Comparison of ENCODE assay signal across 9 mouse cellular contexts in the genomic region with DNA sequence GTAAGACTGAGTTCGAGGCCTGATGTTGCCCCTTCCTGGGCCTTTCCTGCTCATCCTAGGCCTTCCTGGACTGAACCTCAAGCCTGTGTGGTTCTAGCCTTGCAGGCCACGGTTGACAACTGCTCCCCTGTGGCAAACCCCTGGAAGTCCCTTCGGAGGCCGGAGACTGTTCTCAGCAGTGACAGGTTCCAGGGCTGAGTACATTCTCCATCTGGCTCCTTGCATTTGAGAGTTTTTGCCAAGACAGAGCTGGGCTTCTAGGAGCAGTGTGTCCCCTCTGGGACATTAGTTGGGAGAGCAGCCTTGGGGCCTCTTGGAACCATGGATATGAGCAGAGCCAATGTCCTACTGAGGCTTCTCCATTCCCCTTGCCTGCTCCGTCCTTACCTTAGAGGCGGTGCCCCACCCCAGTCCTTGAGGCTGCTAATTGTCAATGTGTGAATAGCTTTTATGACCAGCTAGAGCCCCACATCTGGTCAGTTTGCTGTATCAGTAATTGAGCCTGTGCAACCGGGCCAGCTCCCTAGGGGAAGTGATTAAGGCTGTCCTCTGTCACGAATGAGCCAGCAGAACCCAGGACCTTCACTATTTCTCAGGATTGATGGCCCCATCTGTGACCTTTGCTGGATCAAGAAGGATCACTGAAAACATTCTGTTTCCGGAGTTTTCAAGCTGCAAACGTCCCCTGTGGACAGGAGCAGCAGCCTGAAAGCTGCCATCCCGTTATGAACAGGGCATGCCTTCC.
DNase-seq lines count a peak whose midpoint lies in the region; ATAC-seq and TF ChIP-seq lines count a peak whose summit lies in the region.
"Had no signal": no experiment of that assay in that cellular context is flagged by ENCODE, and none has a peak within 500 bp of the region (broad histone marks: within the 10 kb centered on the region; RNA-seq: fewer than 3 reads in every experiment).

No protein-coding gene starts in this region.

- peak overlapping the region; percentile 57 for H3K27ac ChIP-seq in midbrain, embryonic 11.5 days (ENCODE audit: low read depth, low read length)
- H3K27ac ChIP-seq in midbrain, postnatal 0 days (ENCODE audit: low read depth, low read length), result no peak overlapping the region
- H3K27ac ChIP-seq in intestine, postnatal 0 days (ENCODE audit: low read depth, low read length), result peak overlapping the region; percentile 50; the same call in 1 of the 2 replicates
- H3K27ac ChIP-seq: liver, embryonic 15.5 days had no signal

- peak overlapping the region; percentile 6; the same call in 1 of the 2 replicates for H3K4me2 ChIP-seq in midbrain, embryonic 11.5 days
- no peak overlapping the region for H3K4me2 ChIP-seq in midbrain, postnatal 0 days (ENCODE audit: low read depth, low read length, poor library complexity, severe bottlenecking)
- H3K4me2 ChIP-seq in intestine, postnatal 0 days (replicated peaks; ENCODE audit: low read depth), result no peak overlapping the region
- H3K4me2 ChIP-seq: liver, embryonic 15.5 days had no signal

- H3K36me3 ChIP-seq in midbrain, embryonic 11.5 days (ENCODE audit: control insufficient read depth, insufficient read depth, low read length), result no peaks in the 10 kb centered on the region
- no peaks in the 10 kb centered on the region for H3K36me3 ChIP-seq in midbrain, postnatal 0 days (ENCODE audit: insufficient read depth, low read length)
- peaks cover 3% of the 10 kb centered on the region; the same call in 1 of the 2 replicates for H3K36me3 ChIP-seq in intestine, postnatal 0 days (ENCODE audit: control insufficient read depth, insufficient read depth)

- no peak overlapping the region for H3K9ac ChIP-seq in midbrain, embryonic 11.5 days (ENCODE audit: low read length)
- H3K9ac ChIP-seq in midbrain, postnatal 0 days (replicated peaks; ENCODE audit: low read length, poor library complexity, severe bottlenecking), result no peak overlapping the region
- H3K9ac ChIP-seq in intestine, postnatal 0 days (ENCODE audit: low read depth, low read length), result no peak overlapping the region
- H3K9ac ChIP-seq: liver, embryonic 15.5 days had no signal

- H3K9me3 ChIP-seq in midbrain, embryonic 11.5 days (ENCODE audit: control insufficient read depth, low read length), result no peaks in the 10 kb centered on the region
- H3K9me3 ChIP-seq in midbrain, postnatal 0 days (ENCODE audit: low read length), result no peaks in the 10 kb centered on the region
- no peaks in the 10 kb centered on the region for H3K9me3 ChIP-seq in intestine, postnatal 0 days (ENCODE audit: control insufficient read depth)
- H3K9me3 ChIP-seq: liver, embryonic 15.5 days had no signal

- DNase-seq in frontal cortex, postnatal 10 days (ENCODE audit: low spot score in 2 of 2), result no peak
- DNase-seq in midbrain, embryonic 11.5 days (ENCODE audit: low spot score, missing footprints), result no peak
- no peak for DNase-seq in midbrain, postnatal 0 days (ENCODE audit: low spot score)
- no peak for DNase-seq in spleen, postnatal 4 days (ENCODE audit: low spot score in 2 of 2)
- no peak for DNase-seq in liver

- H3K27me3 ChIP-seq in midbrain, embryonic 11.5 days (ENCODE audit: control insufficient read depth, insufficient read depth, low read length), result no peaks in the 10 kb centered on the region; the same call in none of the 2 replicates
- no peaks in the 10 kb centered on the region for H3K27me3 ChIP-seq in midbrain, postnatal 0 days (ENCODE audit: insufficient read depth, low read length)
- no peaks in the 10 kb centered on the region for H3K27me3 ChIP-seq in intestine, postnatal 0 days (replicated peaks; ENCODE audit: control insufficient read depth, insufficient read depth, low read length)
- H3K27me3 ChIP-seq: liver, embryonic 15.5 days had no signal

- TF ChIP-seq CTCF in midbrain, postnatal 0 days (IDR thresholded peaks at IDR 0.05), result no peak
- TF ChIP-seq CTCF in intestine, postnatal 0 days (IDR thresholded peaks at IDR 0.05; ENCODE audit: low read depth), result no peak

- H3K4me3 ChIP-seq in midbrain, embryonic 11.5 days (ENCODE audit: low read depth, low read length), result no peak overlapping the region
- H3K4me3 ChIP-seq in midbrain, postnatal 0 days (ENCODE audit: low read depth, low read length), result no peak overlapping the region
- H3K4me3 ChIP-seq in intestine, postnatal 0 days (ENCODE audit: low read depth, low read length), result no peak overlapping the region
- H3K4me3 ChIP-seq: liver, embryonic 15.5 days had no signal

- 47% methylated on average over 11 of the region's 11 CpGs for WGBS in midbrain, embryonic 11.5 days
- 52% methylated on average over 11 of the region's 11 CpGs for WGBS in midbrain, postnatal 0 days
- 39% methylated on average over 11 of the region's 11 CpGs for WGBS in intestine, postnatal 0 days

- peaks cover 87% of the 10 kb centered on the region for H3K4me1 ChIP-seq in midbrain, embryonic 11.5 days (ENCODE audit: control insufficient read depth, insufficient read depth, low read length)
- H3K4me1 ChIP-seq in midbrain, postnatal 0 days (ENCODE audit: insufficient read depth, low read length), result peaks cover 37% of the 10 kb centered on the region
- peaks cover 6% of the 10 kb centered on the region; the same call in 1 of the 2 replicates for H3K4me1 ChIP-seq in intestine, postnatal 0 days (replicated peaks; ENCODE audit: control insufficient read depth, insufficient read depth, low read length)

- 0 out of 2 replicates have a peak, but pooled peaks have one; percentile 5 for ATAC-seq in frontal cortex, adult (ENCODE audit: low TSS enrichment)
- ATAC-seq in midbrain, embryonic 11.5 days (ENCODE audit: low FRiP score), result no peak
- no peak for ATAC-seq in midbrain, postnatal 0 days (ENCODE audit: low FRiP score)
- no peak for ATAC-seq in intestine, postnatal 0 days
- ATAC-seq in inflammation-experienced regulatory T-cells, adult 6 months, result no peak
